Mouse (Mus musculus) inflammation-experienced regulatory T-cells, adult 6 months (primary cell): ENCODE data around the gene Rhbdl1. TPM values are rescaled to one million over a fixed set of nuclear protein-coding genes. Genes with fewer than 3 reads are reported as not detected.

Experiments used
- ATAC-seq: one replicate; pipeline ENCODE4 v1.8.0; 2017
- polyA plus RNA-seq, 3 experiments: library from polyadenylated mRNA; unstranded; fragments of 100-300 nt; shearing (Covaris generic); gene quantifications; one replicate each; pipeline ENCODE4 v1.2.1; 2017

Gene Rhbdl1
- polyA plus RNA-seq, 3 experiments from 2014 or later: 1.7 TPM; not detected in 2

GRCm38 (mm10) chr17:25839455-25840235 is 2.5 kb upstream of the Rhbdl1 start:
- ATAC-seq: no peak

- ATAC-seq: no peak
Observed at GRCm38 (mm10) chr17:25838904-25839303, 1.8 kb upstream of the Rhbdl1 start.

- no peak for ATAC-seq
Observed at GRCm38 (mm10) chr17:25837533-25837932, 438 bp upstream of the Rhbdl1 start.

GRCm38 (mm10) chr17:25836397-25837075 is 559 bp downstream of the Rhbdl1 start:
- no peak for ATAC-seq

- no peak for ATAC-seq
Observed at GRCm38 (mm10) chr17:25835816-25836215, 1.3 kb downstream of the Rhbdl1 start.

GRCm38 (mm10) chr17:25835301-25835700 is 1.8 kb downstream of the Rhbdl1 start:
- ATAC-seq: no peak

GRCm38 (mm10) chr17:25834595-25835222 is 2.4 kb downstream of the Rhbdl1 start:
- ATAC-seq: no peak

GRCm38 (mm10) chr17:25833961-25834594 is 3.0 kb downstream of the Rhbdl1 start:
- no peak for ATAC-seq

GRCm38 (mm10) chr17:25833291-25833663 is 3.8 kb downstream of the Rhbdl1 start, which contains the start of gene Stub1:
Gene Stub1 (minus strand): TSS chr17:25833404.
- no peak for ATAC-seq

- peak; percentile 95 for ATAC-seq
Observed at GRCm38 (mm10) chr17:25832436-25833290, 4.4 kb downstream of the Rhbdl1 start.

- ATAC-seq: no peak
Observed at GRCm38 (mm10) chr17:25831451-25832281, 5.4 kb downstream of the Rhbdl1 start.

GRCm38 (mm10) chr17:25830806-25831431 is 6.2 kb downstream of the Rhbdl1 start:
- ATAC-seq: no peak

GRCm38 (mm10) chr17:25830200-25830753 is 6.8 kb downstream of the Rhbdl1 start:
- ATAC-seq: no peak

- ATAC-seq: no peak
Observed at GRCm38 (mm10) chr17:25829558-25830017, 7.5 kb downstream of the Rhbdl1 start.

- ATAC-seq: peak; percentile 56
Observed at GRCm38 (mm10) chr17:25828712-25829557, 8.2 kb downstream of the Rhbdl1 start, which contains the start of gene Jmjd8. Gene Jmjd8 (plus strand): TSS chr17:25828867.

- no peak for ATAC-seq
Observed at GRCm38 (mm10) chr17:25828223-25828594, 8.9 kb downstream of the Rhbdl1 start.

- no peak for ATAC-seq
Observed at GRCm38 (mm10) chr17:25827546-25828222, 9.4 kb downstream of the Rhbdl1 start.

- ATAC-seq: no peak
Observed at GRCm38 (mm10) chr17:25827011-25827410, 10.1 kb downstream of the Rhbdl1 start.
